Mouse (Mus musculus): ENCODE data around the gene Pnma1.
A peak's percentile ranks its signal among the peaks of the same experiment; 100 is the strongest.

Pnma1 gene

DNA sequence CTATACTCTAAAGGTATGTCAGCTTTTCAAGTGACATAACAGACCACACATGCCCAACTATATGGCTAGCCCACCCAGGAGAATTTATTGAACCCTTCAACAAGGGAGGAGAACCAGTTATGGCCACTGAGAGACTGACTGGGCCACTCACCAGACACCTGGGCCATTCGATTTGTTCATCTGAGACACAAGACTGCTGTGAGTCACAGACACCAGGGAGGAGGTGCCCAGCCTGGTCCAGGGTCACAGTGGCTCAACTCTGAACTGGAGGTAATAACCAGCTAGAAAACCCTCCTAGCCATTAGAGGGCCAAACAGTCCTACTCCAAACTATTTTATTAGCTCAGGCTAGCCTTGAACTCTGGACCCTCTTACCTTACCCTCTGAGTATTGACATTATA, 29.8 kb upstream of the Pnma1 start:
- no peak for DNase-seq

DNA sequence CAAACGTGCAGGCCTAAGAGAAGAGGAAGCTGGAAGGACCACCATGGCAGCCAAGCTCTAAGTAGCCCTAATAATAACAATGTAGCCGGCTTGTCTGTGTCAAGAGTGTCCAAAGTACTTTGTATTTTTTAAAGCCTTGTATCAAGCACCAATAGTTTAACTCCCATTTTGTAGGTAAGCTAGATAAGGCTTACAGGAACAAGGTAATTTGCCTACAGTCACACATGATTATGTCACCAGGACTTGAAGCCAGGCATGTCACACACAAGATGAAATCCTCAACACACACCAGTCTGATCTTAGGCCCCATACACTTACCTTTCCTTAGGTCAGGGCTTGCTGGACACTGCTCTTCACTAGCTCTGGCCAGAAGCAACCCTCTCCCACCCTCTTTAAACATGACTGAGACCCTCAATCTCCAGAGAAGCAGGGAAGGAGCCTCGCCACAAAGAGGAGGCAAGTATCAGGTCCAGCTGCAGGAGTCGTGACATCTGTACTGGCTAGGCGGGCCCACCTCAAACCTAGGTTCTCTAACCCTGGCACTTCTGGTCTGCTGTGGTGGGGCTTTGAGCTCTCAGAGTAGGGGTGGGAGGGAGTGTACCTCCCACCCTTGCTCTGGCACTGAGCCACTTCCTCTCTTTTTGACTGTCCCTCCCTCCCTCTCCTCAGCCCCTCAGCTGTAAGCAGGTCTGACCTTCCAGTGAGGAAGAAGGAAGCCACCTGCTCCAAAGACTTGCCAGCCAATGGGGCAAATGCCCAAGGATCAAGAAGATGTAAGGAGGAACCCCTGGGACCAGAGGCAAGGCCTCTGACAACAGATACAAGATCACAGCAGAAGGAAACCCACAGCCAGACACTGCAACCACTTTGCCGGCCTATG, 28.8 kb upstream of the Pnma1 start:
- no peak for DNase-seq

GRCm38 (mm10) chr12:84176126-84176769, 28.0 kb upstream of the Pnma1 start:
- no peak for DNase-seq

DNA sequence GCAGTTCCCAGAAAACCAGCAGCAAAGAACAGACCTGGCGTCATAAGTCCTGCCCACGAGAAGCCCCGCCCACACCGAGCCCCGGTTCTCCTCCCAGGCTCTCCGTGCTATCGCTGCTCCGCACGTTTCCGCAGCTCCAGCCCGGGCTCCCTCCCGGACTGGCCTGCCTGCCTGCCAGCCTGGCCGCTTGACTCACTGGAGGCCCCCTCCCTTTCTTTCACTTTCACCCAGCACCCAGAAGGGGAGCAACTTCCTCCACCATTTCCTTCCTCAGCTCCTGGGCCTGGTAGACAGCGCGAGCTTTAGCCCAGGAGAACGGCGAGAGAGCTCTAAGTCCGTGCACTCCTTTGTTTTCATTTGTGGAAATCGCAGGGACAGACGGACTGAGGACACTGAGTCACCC, 27.4 kb upstream of the Pnma1 start:
- peak; percentile 87 for DNase-seq

DNA sequence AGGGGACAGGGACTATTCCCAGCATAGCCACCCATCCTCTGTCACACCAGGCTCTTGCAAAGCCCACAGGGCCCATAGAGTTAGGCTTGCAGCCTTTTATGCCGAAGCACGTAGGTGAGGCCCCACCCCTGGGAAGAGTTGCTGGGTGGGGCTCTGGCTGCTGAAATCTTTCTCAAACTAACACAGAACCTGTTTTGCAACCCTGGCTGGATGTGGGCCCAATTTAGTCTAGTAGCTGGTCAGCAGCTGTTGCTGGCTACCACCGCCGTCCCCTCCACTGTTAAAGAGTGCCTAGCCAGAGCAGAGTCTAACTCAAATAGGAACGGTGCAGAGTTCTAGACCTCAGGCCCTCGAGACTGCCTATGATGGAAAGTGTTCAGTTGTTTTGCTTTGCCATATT, 26.6 kb upstream of the Pnma1 start:
- DNase-seq, result no peak

- no peak for DNase-seq
These were observed 26.0 kb upstream of the Pnma1 start for GRCm38 (mm10) chr12:84174190-84174811.

DNA sequence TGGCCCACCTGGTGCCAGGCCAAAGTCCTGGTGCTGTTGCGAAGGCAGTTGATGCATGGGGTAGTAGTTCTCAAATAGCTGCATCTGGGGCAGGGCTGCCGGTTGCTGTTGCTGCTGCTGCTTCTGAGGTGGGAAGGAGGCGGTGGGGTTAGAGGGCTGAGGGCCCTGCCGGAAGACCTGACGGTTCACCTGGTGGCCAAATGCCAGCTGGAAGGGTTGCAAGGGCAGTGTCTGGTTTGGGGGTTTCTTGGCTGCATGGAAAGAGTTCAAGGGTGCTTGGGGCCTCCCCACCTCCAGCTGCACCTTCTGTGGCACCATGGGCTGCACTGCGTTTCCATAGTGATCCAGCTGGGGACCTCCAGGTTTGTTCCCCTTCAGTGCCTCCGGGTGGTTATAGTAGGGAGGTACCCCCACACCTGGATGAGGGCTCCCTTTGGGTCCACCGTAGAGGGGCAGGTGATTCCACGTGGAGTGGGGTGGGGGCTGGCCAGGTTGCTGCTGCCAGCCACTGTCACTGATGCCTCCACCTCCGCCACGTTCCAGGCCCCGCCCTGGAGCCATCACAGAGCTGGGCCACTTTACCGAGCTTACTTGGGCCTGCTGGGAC, 25.1 kb upstream of the Pnma1 start:
- no peak for DNase-seq

- no peak for DNase-seq
These were observed 24.6 kb upstream of the Pnma1 start for GRCm38 (mm10) chr12:84172862-84173261.

GRCm38 (mm10) chr12:84172216-84172615, 23.9 kb upstream of the Pnma1 start:
- DNase-seq, result no peak

GRCm38 (mm10) chr12:84170610-84171009, 22.3 kb upstream of the Pnma1 start:
- no peak for DNase-seq

DNA sequence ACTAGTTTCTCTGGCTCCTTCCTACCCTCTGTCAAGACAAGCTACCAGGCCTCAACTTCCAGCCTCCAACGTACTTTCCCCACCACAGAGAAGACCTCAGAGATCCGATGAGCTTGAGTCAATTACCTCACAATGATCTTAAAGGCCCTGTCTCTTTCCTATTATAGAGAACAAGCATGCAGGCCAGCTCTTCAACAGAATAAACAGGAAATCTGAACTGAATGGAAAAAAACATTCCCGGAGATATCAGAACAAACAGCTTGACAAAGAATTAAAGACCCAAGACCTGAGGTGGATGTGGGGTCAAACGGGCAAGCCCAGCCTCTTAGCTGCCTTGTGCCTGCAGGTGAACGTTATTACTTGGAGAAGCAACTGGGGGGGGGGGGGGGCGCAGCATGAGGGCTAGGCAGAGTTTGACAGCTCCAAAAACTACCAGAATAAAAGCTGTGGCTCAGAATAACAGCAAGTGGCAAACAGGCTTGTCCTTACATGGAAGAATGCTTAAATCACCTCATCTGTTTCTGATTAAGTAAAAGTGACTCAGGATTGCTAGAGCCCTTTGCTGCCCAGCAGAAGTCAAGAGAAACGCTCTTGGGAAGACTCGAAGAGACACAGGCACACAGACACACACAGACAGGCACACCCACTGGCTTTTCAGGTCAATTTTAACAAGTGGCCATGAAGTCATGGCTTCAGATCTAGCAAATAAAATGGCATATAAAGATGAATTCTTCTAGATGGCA, 17.5 kb upstream of the Pnma1 start:
- no peak for DNase-seq

DNA sequence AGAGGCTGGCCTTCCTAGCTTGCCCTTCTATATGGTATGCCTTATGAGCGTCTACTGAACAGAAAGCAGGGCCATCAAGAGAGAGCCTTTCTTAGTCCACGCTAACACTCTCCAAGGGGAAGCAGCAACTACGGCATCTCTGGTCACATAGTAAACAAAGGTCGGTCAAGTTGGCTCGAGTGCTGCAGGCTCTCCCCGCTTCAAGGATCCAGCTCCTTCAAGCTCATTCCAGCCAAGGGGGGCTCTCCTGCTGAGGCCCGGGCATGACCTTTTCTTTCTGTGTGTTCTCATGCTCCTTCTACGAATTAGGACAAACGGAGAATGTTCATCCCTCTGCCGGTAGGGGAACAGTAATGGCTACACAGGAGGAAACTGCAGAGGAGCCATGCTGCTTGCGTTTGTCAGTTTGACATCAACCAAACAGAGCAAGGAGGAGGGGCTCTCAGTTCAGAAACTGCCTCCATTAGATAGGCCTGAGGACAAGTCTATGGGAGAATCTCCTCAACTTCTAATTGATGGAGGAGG, 15.4 kb upstream of the Pnma1 start:
- no peak for DNase-seq

DNA sequence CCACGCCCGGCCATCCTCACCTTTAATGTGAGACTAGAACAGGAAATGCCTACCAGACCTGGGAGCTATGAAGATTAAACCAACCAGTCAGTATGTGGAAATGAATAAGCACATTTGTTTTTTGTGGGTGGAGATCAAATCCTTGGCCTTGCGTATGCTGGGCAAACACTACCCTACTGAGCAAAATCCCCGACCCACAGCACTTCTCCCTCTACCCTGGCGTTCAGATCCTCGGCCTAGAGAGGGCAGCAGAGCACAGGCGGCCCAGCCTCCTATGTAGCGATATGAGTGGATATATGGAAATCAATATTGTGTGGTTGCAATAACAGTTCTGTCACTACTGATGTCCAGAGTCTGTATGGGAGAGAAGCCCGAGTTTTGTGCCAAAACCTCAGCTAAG, 14.8 kb upstream of the Pnma1 start:
- DNase-seq, result no peak

DNA sequence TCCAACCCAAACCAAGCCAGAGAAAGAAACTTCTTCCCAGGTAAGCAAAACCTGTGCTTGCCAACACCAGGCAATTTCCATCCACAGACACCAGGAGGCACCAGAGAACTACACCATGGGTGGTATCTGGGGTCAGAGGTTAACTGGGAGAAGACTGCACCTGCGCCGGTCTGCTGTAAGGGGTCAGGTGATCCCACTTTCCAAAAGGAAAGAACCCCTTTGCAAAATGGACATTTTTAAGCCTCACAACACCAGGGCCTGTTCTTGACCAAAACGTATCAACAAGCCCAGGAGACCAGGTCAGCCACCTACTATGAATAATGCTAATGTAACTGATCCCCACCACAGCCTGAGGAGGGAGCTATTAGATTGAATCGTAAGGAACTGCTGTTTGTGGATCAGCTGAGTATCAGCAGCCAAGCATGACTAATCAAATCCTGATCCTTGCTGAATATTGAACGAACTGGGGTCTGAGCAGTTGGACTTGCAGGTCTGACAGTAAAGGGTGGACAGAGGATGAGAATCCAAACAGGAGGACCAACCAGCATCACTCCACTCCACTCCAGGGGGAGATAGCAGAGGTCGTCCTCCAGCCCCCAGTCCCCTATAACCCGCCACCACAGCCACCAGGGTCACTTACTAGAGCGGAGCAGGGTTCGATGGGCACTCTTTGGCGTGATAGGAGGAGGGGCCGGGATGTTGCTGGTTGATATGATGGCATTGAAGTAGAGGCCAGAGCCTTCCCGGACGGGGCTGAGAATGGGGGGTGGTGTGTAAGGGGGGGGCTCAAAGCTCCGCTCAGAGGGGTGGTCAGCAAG, 13.5 kb upstream of the Pnma1 start:
- no peak for DNase-seq

GRCm38 (mm10) chr12:84161116-84161515, 12.8 kb upstream of the Pnma1 start:
- no peak for DNase-seq

GRCm38 (mm10) chr12:84160491-84160890, 12.2 kb upstream of the Pnma1 start:
- DNase-seq, result no peak

- DNase-seq, result no peak
These were observed 9.9 kb upstream of the Pnma1 start for GRCm38 (mm10) chr12:84158156-84158555.

DNA sequence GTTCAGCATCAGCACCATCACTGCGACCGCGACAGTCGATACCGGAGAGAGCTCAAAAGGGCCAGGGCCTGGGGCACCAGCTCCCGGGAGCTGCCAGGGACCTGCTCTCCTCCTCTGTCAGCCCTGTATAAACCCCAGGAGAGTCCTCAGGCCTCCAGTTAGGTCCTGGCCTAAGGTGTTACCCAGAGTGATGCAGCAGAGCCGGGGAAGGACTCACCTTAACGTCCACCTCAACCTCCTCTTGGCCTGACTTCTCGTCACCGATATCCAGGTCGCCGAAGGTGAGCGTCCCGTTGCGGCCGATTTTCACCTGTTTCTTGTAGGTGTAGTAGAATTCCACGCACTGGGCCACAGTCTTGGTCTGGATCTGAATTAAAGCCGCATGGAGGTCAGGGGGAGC, 7.9 kb upstream of the Pnma1 start:
- DNase-seq, result no peak

GRCm38 (mm10) chr12:84155523-84155871, 7.2 kb upstream of the Pnma1 start:
- no peak for DNase-seq

GRCm38 (mm10) chr12:84154786-84155522, 6.7 kb upstream of the Pnma1 start:
- DNase-seq, result no peak

DNA sequence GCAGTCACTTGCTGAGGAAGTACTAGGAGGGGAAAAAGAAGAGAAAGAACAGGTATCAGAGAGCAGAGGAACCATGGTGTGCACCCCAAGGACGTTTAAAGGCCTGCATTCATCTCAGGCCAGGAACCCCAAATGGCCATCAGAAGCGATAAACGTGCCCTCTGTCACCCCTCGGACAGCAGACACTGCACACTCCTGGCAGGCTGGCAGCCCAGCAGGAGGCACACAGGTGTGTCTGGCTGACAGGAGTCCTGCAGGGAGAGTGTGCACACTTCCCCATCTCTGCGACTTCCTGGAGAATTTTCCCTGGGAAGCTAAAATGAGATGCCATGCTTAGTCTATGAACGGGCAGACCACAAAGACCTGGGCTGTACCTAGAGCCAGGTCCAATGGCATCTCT, 5.1 kb upstream of the Pnma1 start:
- no peak for DNase-seq
